Mouse (Mus musculus): Measurements from ENCODE around the gene Brwd1. TPM values are rescaled to one million over a fixed set of nuclear protein-coding genes. Genes with fewer than 3 reads are reported as not detected.

Brwd1 gene
- polyA plus RNA-seq (2015; fragmentation: Nextera tagmentation; extraction: Ambion mirVana): 48.8 and 51.7 TPM in 2 replicates

DNA sequence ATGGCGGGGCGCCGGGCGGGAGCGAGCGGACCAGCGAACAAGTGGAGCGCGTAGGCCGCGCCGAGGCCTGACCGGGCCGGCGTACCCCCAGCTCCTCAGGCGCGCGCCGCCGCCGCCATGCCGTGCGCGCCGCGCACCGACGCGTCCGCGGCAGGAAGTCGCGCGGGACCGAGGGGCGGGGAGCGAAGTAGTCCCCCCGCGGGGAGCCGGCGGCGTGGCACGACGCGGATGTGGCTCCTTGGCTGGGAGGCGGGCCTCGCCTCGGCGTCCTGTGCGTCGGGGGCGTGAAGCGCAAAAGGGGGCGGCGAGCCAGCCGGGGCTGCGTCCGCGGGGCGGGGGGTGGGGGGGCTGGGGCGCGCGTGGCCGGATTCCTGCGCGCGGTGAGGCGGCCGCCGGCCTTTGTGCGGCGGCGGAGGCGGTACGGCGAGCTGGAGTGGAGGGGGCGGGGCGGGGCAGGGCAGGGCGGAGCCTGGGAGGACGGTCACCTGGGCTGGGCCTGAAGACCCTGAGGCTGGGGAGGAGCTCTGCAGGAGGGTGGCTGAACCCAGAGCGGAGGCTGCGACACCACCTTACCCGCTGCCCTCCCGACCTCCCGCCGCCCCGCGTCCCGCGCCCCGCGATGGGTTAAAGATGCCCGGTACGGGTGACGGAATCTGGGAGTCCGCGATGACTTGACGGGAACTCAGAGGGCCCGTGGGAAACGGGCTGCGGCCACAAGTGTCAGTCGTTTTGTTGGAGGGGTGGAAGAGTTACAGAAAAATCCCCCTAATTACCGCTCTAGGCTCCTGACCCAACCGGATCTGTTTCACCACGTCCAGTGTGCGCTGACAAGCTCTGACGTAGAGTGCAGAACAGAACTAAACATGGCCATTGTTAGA lies at the start of gene Brwd1:
TSS of gene Brwd1 (minus strand) at position 226 of the 878 bp plus-strand sequence.

DNA sequence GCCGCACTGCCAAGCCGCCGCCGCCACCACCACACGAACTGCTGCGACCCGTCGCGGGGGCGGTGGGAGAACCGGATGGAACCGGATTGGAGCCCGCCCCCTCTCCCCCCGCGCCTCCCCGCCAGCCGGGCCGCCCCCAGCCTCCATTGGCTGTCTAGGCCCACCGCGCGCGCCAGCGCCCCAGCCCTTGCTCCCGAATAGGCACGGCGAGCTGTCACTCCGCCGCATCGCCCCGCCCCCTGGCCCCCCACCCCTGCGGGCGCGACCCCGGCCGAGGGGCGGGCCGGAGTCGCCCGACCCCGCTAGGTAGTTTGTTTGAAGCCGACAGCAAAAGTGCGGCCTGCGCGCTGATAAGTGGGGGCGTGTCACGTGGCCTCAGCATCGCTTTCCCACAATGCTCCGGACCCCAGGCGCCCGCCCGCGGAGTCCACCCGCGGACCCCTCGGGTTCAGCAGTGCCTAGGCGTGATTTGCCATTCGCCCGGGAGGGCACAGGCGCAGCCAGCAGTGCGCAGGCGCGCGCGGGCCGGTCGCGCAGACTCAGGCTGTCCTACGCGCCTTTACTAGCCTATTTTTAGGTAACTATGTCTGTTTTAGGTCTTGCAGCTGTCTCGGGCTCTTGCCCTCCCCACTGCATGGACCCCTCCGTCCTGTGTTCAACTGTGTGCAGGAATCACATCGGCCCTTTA lies 45.5 kb upstream of the Brwd1 start, which contains the start of gene Hmgn1:
TSS of gene Hmgn1 (minus strand) at position 73 of the 688 bp plus-strand sequence.

DNA sequence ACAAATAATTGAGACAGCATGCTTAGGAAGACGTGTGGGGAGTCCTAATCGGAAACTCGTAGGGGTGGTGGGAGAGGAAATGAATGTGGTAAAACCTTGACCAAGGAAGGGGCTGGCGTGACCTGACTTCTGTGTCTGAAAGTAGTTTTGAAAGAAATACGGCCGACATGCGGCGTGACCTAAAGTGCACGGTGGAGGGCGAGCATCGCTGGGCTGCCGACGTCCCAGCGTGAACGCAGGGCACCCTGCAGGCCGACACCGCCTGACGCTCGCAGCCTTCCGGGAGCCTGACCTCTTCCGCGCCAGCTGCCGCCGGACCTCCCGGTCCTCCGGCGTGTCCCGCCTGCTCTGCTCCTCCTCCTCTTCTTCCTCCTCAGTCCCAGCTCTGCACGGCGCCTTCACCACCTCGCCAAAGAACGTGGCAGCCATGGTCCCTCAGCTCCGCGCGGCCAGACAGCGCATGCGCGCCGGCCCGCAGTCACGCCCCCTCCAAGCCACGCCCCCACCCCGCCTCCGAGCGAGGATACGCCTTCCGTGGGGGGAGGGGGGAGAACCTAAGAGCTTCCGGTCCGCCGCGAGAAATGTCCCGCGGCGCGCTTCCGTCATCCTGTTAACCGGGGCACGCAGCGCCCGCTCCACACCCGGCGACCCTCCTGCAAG lies 91.7 kb downstream of the Brwd1 start, which contains the start of gene Psmg1:
TSS of gene Psmg1 (minus strand) at position 499 of the 660 bp plus-strand sequence.

Small RNAs within 50 kb of the gene (microRNA-seq; reads per million reads assigned to microRNA genes)
- gene Gm27833: 0 reads per million in 2 experiments

Other genes with a start within 250 kb of the Brwd1 start
- gene Psmg1, start 91.6 kb downstream of the Brwd1 start, polyA plus RNA-seq (2015; fragmentation: Nextera tagmentation; extraction: Ambion mirVana): 37.1 and 46.8 TPM in 2 replicates
- gene Hmgn1, start 45.2 kb upstream of the Brwd1 start, polyA plus RNA-seq (2015; fragmentation: Nextera tagmentation; extraction: Ambion mirVana): 179 and 276 TPM in 2 replicates
- 20.1 and 22.4 TPM in 2 replicates for gene Wrb, start 62.9 kb upstream of the Brwd1 start, polyA plus RNA-seq (2015; fragmentation: Nextera tagmentation; extraction: Ambion mirVana)
- 1.7 and 2.1 TPM in 2 replicates for gene Lca5l, start 109.7 kb upstream of the Brwd1 start, polyA plus RNA-seq (2015; fragmentation: Nextera tagmentation; extraction: Ambion mirVana)
- gene Sh3bgr, start 117.9 kb upstream of the Brwd1 start, polyA plus RNA-seq (2015; fragmentation: Nextera tagmentation; extraction: Ambion mirVana): 513 and 524 TPM in 2 replicates
- gene B3galt5, start 153.3 kb upstream of the Brwd1 start, polyA plus RNA-seq (2015; fragmentation: Nextera tagmentation; extraction: Ambion mirVana): 0.12 TPM in 1 of 2 replicates, not detected in the other

Measured in skeletal muscle tissue, postnatal 0 days (tissue).